8 mouse cellular contexts compared by ENCODE assay signal in genomic region chr15:79442257-79442611, GRCm38 (mm10). TPM values are rescaled to one million over a fixed set of nuclear protein-coding genes. Genes with fewer than 3 reads are reported as not detected.
DNase-seq lines count a peak whose midpoint lies in the region; ATAC-seq and TF ChIP-seq lines count a peak whose summit lies in the region.

No protein-coding gene starts in this region.

- 0 out of 2 replicates have a peak, but pooled peaks cover 2% of the 10 kb centered on the region for H3K36me3 ChIP-seq in lung, postnatal 0 days (ENCODE audit: insufficient read depth, low read length)
- peaks cover 18% of the 10 kb centered on the region for H3K36me3 ChIP-seq in limb, embryonic 13.5 days
- H3K36me3 ChIP-seq in stomach, embryonic 14.5 days (ENCODE audit: control insufficient read depth, insufficient read depth, low read length): peaks cover 14% of the 10 kb centered on the region

- 4% methylated on average over 6 of the region's 6 CpGs for WGBS in lung, postnatal 0 days
- WGBS in limb, embryonic 13.5 days: 6% methylated on average over 6 of the region's 6 CpGs
- WGBS in stomach, embryonic 14.5 days: 7% methylated on average over 6 of the region's 6 CpGs

- H3K4me2 ChIP-seq in lung, postnatal 0 days (replicated peaks; ENCODE audit: low read depth, low read length): peak overlapping the region; percentile 81
- peak overlapping the region; percentile 90 for H3K4me2 ChIP-seq in limb, embryonic 13.5 days (replicated peaks)
- peak overlapping the region; percentile 83 for H3K4me2 ChIP-seq in stomach, embryonic 14.5 days (replicated peaks; ENCODE audit: low read depth, low read length)

- peak overlapping the region; percentile 91 for H3K4me3 ChIP-seq in lung, postnatal 0 days (ENCODE audit: low read depth, low read length)
- H3K4me3 ChIP-seq in limb, embryonic 13.5 days: peak overlapping the region; percentile 93
- H3K4me3 ChIP-seq in stomach, embryonic 14.5 days (ENCODE audit: low read depth, low read length): peak overlapping the region; percentile 95

- no peak for DNase-seq in cerebellum, adult 9-11 months
- DNase-seq in lung, postnatal 0 days (ENCODE audit: low spot score): no peak
- no peak for DNase-seq in lung, postnatal 36 days
- DNase-seq in adrenal gland, postnatal 36 days: no peak

- no peaks in the 10 kb centered on the region for H3K27me3 ChIP-seq in lung, postnatal 0 days (replicated peaks; ENCODE audit: insufficient read depth, low read length)
- H3K27me3 ChIP-seq in limb, embryonic 13.5 days: no peaks in the 10 kb centered on the region
- no peaks in the 10 kb centered on the region for H3K27me3 ChIP-seq in stomach, embryonic 14.5 days (ENCODE audit: control insufficient read depth, insufficient read depth, low read length)

- TF ChIP-seq CTCF in lung, postnatal 0 days (IDR thresholded peaks at IDR 0.05): no peak

- 0 out of 2 replicates have a peak, but pooled peaks have one; percentile 11 for ATAC-seq in cerebellum, adult (ENCODE audit: insufficient number of reproducible peaks, low FRiP score, low TSS enrichment)
- ATAC-seq in lung, postnatal 0 days: no peak
- peak; percentile 4; the same call in 1 of the 2 replicates for ATAC-seq in limb, embryonic 13.5 days (ENCODE audit: low FRiP score, low read depth)
- no peak for ATAC-seq in stomach, embryonic 14.5 days (ENCODE audit: insufficient number of reproducible peaks, insufficient read depth, low FRiP score, low read depth)
- ATAC-seq in monocyte, adult 5-6 weeks (replicated peaks; ENCODE audit: insufficient number of reproducible peaks, low FRiP score, low TSS enrichment, poor library complexity, severe bottlenecking): no peak

- peak overlapping the region; percentile 96 for H3K9ac ChIP-seq in lung, postnatal 0 days (replicated peaks; ENCODE audit: low read depth)
- H3K9ac ChIP-seq in limb, embryonic 13.5 days: peak overlapping the region; percentile 98
- peak overlapping the region; percentile 99 for H3K9ac ChIP-seq in stomach, embryonic 14.5 days (replicated peaks; ENCODE audit: low read depth, low read length)

- H3K27ac ChIP-seq in lung, postnatal 0 days (ENCODE audit: low read length): peak overlapping the region; percentile 98
- H3K27ac ChIP-seq in limb, embryonic 13.5 days: peak overlapping the region; percentile 96
- H3K27ac ChIP-seq in stomach, embryonic 14.5 days (ENCODE audit: low read length): peak overlapping the region; percentile 96

- TF ChIP-seq EP300 in lung, postnatal 0 days (IDR thresholded peaks at IDR 0.05): no peak

- peaks cover 30% of the 10 kb centered on the region; the same call in 1 of the 2 replicates for H3K4me1 ChIP-seq in lung, postnatal 0 days (ENCODE audit: insufficient read depth, low read depth, low read length)
- H3K4me1 ChIP-seq in limb, embryonic 13.5 days: peaks cover 45% of the 10 kb centered on the region
- peaks cover 26% of the 10 kb centered on the region for H3K4me1 ChIP-seq in stomach, embryonic 14.5 days (ENCODE audit: control insufficient read depth, insufficient read depth, low read length)

- H3K9me3 ChIP-seq in lung, postnatal 0 days (ENCODE audit: low read length): no peaks in the 10 kb centered on the region
- H3K9me3 ChIP-seq in limb, embryonic 13.5 days: no peaks in the 10 kb centered on the region
- no peaks in the 10 kb centered on the region for H3K9me3 ChIP-seq in stomach, embryonic 14.5 days (ENCODE audit: control insufficient read depth, low read depth, low read length)

RNA-seq across cellular contexts. Expression of gene Csnk1e, which starts 13.1 kb away (rescaled TPM):
- polyA plus RNA-seq in lung, postnatal 0 days (2015; fragmentation: Nextera tagmentation; extraction: Ambion mirVana): 67.2 and 72.4 TPM in 2 replicates
- polyA plus RNA-seq in limb, embryonic 13.5 days (2015; fragmentation: Nextera tagmentation; extraction: Ambion mirVana): 109 and 116 TPM in 2 replicates
- polyA plus RNA-seq in stomach, embryonic 14.5 days (2014; fragmentation: Nextera tagmentation; extraction: Ambion mirVana): 64.3 and 70.3 TPM in 2 replicates
- 10 to 100 TPM; 69.0 to 96.0 TPM for total RNA-seq in adrenal gland, postnatal 36 days (2021)
- 40.4 to 66.9 TPM (median 49.9 TPM) in 3 replicates for total RNA-seq in monocyte, adult 5-6 weeks (2017)

RNA-seq across cellular contexts. Expression of gene Tmem184b, which starts 38.9 kb away (rescaled TPM):
- polyA plus RNA-seq in lung, postnatal 0 days (2015; fragmentation: Nextera tagmentation; extraction: Ambion mirVana): 55.3 and 56.7 TPM in 2 replicates
- polyA plus RNA-seq in limb, embryonic 13.5 days (2015; fragmentation: Nextera tagmentation; extraction: Ambion mirVana): 70.8 and 77.6 TPM in 2 replicates
- polyA plus RNA-seq in stomach, embryonic 14.5 days (2014; fragmentation: Nextera tagmentation; extraction: Ambion mirVana): 51.2 and 64.3 TPM in 2 replicates
- total RNA-seq in adrenal gland, postnatal 36 days (2021): 10 to 100 TPM; 46.6 to 75.2 TPM
- total RNA-seq in monocyte, adult 5-6 weeks (2017): 10.6 to 25.9 TPM (median 19.9 TPM) in 3 replicates

Comparison
In these comparisons a context has a peak if more than half of its experiments do, and no peak if none do; other contexts are left out.
1. ATAC-seq: peak in cerebellum, adult (single experiment) and limb, embryonic 13.5 days (single experiment); none in lung, postnatal 0 days (single experiment), stomach, embryonic 14.5 days (single experiment) and monocyte, adult 5-6 weeks (single experiment).
2. Peak in every context shown above with its lines, with median percentiles within 50 percentile points of each other: H3K27ac ChIP-seq, H3K4me2 ChIP-seq, H3K4me3 ChIP-seq and H3K9ac ChIP-seq.